Mouse (Mus musculus) ovary, postnatal 36 days (tissue): ENCODE data around the gene Ptprb.
A peak's percentile ranks its signal among the peaks of the same experiment; 100 is the strongest.

Source experiments
- DNase-seq: peaks from one replicate; pipeline ENCODE4 v3.0.0; 2022; ENCODE audit warnings: low spot score, mixed read lengths

Gene Ptprb

DNA sequence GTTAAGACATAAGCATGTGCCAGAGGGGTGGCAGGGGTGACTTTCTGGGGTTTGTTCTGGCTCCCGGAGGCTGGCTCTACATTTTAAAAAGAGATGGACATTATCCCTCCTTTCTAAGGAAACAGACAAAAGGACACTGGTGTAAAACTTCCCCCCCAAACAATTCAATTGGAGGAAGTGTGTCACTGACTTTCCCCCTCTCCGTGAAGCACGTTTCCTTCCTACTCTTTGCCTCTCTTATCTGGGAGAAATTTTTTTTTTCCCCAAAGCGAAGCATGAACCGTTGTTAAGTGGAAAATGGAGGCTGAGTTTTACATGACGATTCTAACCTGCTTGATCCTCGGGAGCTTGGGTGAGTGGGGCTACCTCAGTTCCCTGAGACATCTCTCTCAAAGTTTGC is at the start of gene Ptprb:
Gene Ptprb (plus strand): TSS at position 244 of the 400 bp plus-strand sequence.
- DNase-seq = no peak

GRCm38 (mm10) chr10:116235299-116235698 is 40.0 kb upstream of the Ptprb start:
- DNase-seq = no peak

GRCm38 (mm10) chr10:116242200-116242599 is 33.1 kb upstream of the Ptprb start:
- DNase-seq = no peak

- DNase-seq = no peak
These were observed 31.9 kb upstream of the Ptprb start for GRCm38 (mm10) chr10:116243373-116243772.

DNA sequence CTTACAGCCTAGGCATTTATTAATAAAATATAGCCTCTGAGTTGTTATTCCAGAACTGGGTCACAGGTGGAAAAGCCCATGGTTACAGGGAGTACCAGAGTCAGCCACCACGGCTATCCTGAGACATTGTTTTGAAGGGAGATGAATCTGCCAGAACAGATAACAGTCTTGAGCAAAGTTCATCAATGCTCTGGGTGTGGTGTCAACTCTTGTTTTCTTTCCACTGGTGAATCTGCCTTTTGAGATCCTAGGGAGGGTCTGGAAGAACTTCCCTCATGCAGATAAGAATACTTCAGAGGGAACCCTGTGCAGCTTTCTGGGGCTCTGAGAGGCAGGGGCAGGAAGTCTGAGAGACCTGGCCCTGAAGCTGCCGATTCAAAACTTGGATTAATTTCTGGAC is 29.7 kb upstream of the Ptprb start:
- DNase-seq = no peak

DNA sequence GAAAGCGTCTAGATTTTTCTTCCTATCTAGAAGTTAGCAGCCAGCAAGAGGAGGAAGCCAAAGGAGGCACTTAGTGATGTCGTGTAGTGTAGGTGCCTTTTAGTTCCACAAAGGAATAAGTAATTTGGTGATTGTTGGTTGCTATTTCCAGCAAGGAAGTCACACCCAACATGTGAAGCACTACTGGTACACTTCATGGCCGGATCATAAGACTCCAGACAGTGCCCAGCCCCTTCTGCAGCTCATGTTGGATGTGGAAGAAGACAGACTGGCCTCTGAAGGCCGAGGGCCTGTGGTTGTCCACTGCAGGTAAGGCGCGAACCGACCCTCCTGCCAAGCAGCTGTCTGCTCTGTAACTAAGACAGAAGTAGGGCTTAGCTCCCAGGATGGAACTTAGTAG is 22.7 kb upstream of the Ptprb start:
- no peak for DNase-seq

DNA sequence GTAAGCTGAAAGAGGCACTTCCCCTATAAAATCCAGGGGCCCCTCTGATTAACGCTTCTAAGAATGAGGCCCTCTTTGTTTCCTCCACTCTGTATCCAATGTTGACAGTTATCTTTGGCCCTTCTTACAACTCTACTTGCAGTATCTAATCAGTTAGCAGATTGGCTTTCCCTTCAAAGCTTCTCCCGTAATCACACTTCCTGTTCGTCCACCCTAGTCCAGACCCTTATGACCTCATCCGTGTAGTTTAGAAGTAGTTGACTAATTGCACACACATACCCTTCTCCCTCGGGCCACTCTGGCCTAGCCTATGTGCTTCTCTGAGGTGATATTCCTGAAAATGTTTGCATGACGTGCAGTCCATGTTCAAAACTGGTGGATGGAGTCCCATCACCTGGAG is 21.4 kb upstream of the Ptprb start:
- no peak for DNase-seq

GRCm38 (mm10) chr10:116259298-116259697 is 16.0 kb upstream of the Ptprb start:
- DNase-seq = no peak

- peak; percentile 42 for DNase-seq
These were observed 14.5 kb upstream of the Ptprb start for GRCm38 (mm10) chr10:116260658-116261433.

GRCm38 (mm10) chr10:116261559-116261958 is 13.8 kb upstream of the Ptprb start:
- DNase-seq = no peak

DNA sequence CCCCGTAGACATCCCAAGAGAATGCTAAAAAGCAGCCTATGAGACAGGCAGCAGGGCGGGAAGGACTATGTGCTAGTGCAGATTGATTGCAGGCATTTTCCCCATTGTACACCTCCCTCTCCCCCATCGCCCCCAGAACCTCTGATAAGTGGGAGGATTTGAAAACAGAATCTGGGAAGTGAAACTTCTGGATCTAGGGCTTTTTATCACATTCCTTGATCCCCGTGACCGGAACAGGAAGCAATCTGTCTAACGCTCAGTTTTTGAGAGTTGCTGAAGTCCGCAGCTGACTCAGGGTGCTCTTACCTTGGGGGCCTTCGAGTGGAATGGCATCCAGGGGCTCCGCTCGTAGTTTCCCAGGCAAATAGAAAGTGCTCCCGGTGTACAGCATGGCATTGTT is 10.8 kb upstream of the Ptprb start:
- DNase-seq = no peak

- DNase-seq = no peak
These were observed 8.5 kb upstream of the Ptprb start for GRCm38 (mm10) chr10:116266561-116267433.

DNA sequence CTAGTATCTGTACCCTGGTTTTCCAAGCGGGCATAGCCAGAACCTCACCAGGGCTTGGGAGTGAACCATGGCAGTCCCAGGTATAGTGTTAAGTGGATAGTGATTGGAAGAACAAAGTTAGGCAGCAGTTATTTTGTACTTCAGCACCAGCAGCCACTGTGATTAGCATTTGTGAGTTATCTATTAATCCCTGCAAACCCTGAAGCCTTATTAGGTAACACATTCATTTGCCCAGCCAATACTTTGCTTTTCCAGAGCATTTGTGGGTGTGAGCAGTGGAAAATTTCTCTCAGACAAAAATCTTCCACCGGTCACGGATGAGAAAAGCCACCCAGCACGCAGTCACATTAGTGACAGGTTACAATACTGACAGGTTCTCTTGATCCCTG is 7.9 kb upstream of the Ptprb start:
- DNase-seq = no peak

DNA sequence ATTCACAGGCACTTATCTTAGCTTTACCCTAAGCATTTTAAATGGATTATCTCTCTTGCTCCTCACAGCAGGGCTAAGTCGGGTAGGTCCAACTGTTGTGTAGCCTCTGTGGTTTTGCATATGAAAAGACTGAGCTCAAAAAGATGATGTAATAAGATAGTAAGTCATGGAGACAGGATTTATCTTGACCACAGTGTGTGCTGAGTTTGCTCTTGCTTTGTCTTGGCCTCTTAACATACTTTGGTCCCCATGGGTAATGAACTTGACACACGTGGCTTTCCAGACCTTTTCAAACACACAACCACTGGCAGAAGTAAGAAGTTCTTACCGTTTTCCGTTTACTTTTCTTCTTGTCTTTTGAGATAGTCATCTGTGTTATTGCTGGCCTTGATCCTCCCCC is 7.0 kb upstream of the Ptprb start:
- no peak for DNase-seq

GRCm38 (mm10) chr10:116270646-116271469 is 4.5 kb upstream of the Ptprb start:
- DNase-seq = no peak

- DNase-seq = no peak
These were observed 3.8 kb upstream of the Ptprb start for GRCm38 (mm10) chr10:116271470-116271915.

- no peak for DNase-seq
These were observed 3.2 kb upstream of the Ptprb start for GRCm38 (mm10) chr10:116272156-116272555.

- no peak for DNase-seq
These were observed 11.5 kb downstream of the Ptprb start for GRCm38 (mm10) chr10:116286697-116287344.

DNA sequence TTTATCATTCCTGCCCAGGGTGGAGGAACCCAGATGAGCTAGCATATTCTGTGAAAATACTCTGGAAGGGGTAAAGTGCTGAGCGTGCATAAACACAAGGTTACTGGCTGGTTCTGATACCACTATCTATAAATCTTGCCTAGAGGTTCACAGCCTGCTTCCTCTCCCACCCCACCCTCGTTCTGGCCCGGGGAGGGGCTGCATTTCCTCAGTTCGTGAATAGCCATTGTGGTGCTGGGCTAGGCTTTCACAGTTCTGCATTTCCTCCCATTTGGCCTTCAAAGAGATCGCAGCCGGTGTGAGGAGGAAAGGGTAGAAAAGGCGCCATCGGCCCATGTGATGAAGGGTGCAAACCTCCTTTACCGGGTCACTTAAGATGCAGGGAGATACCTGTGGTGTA is 12.8 kb downstream of the Ptprb start:
- no peak for DNase-seq

- no peak for DNase-seq
These were observed 15.2 kb downstream of the Ptprb start for GRCm38 (mm10) chr10:116290483-116290882.

DNA sequence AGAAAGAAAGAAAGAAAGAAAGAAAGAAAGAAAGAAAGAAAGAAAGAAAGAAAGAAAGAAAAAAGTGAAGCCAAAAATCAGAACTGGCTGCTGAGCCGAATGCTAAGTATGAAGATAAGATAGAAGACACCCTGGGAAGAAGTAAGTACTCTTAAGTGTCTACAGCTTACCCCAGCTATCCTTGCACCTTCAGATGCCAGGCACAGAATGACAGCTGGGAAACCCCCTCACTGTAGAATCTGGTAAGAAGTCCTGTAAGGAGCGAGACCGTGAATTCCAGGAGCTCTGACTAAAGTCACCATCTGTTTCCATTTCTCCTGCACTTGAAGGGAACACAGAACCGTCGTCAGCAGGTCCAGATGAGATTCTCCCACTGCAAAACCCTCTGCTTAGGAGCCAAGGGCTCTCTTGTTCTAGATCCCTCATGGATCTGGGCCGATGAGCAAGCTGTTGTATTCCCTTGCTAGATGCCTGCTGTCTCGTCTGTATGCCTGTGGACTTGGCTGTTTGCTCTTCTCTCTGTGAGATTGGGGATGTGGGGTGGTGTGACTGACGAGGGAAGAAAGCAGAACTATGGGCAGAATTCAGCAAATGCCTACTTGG is 15.9 kb downstream of the Ptprb start:
- DNase-seq = no peak
